Mouse (Mus musculus): ENCODE results near the gene Scn4a. TPM values are rescaled to one million over a fixed set of nuclear protein-coding genes. Genes with fewer than 3 reads are reported as not detected.

The Scn4a gene
- total RNA-seq, 2 experiments from 2014 or later = 137 to 145 TPM

DNA sequence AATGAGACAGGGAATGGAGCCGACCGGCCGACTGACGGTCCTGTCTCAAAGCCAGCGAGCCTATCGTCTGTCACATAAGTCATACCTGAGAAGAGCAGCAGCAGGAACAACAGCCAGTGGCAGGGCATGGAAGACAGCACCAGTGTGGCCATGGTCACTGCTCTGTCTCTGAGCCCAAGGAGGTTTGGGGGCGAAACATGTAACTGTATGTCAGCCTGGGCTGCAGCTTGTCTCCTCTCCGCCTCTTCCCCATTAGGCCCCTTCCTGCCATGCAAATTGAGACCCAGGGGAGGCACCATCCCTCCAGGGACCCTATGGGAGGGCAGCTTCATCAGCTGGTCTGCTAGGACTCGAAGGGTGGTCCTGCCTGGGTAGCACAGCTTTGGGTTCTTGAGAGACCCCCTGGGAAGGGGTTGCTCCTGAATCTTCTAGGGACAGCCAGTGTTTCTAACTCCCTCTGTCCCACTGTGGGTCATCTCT lies 38.7 kb downstream of the Scn4a start, which contains the start of gene Cd79b:
TSS of gene Cd79b (minus strand) at position 430 of the 480 bp plus-strand sequence.
- no peak for DNase-seq

DNA sequence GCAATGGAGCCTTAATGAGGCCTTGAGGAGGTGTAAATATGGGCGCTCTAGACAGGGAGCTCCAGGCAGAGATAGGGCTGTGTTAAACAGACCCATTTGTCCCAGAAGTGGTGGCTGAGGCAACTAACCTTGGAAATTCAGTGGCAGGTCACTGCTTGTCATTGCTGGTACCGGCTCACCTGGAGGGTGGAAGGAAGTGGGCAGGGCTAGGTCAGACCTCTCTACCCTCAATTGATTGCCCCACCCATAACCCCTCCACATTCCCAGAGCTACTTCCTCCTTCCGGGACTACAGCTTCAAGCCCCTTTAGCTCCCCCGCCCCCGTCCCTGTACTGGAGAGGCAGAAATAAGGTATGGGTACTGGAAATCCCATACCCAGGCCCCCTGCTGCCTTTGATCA lies 39.6 kb downstream of the Scn4a start:
- no peak for DNase-seq

DNA sequence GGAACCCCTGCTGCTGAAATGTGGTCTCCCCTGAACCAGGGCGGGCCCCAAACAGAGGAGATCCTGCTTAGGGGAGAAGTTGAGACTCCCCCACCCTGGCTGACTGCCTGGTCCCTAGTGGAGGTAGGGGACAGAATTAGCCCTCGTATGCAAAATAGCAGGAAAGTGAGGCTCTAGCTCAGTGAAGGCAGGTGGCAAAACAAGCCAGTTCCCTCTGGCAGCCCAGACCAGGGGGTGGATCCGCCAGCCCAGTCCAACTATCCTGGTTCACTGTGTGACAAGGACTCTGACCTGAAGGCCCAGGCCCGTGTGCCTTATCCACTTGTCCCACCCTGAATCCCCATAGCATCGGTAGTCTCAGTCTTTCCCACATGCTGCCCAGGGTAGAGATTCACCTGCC lies 43.0 kb downstream of the Scn4a start:
- no peak for DNase-seq

DNA sequence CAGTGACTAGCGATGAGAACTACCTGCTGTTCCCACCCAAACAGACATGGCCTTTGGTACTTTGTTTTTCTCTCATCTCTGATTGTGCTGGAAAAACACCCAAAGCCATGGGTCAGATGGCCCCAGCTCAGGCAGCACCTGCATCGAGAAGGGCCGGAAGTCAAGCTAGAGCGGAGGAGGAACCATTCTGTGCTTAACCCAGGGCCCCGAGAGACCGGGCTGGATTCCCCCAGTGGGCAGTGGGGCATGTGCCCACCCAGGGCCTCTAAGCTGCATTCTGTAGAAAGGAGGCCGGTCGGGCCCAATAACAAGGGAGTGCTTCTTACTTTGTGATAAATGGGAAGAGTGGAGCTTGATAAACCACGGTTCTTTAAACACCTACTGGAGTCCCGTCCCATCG lies 44.9 kb downstream of the Scn4a start:
- DNase-seq = no peak

DNA sequence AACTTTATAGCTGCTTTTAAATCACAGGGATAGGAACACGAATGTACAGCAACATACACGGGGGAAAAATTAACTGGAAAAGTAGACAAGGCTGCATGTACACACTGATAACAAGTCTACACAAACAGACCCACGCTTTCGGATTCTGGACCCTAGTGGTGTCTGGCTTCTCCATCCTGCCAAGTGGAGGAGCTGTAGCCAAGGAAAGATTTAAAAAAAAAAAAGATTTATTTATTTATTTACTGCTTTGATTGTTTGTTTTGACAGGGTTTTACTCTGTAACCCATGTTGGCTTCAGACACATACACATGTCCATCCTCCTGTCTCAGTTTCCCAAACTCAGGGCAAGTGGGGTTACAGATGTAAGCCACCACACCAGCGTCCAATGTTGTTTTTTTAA lies 45.7 kb downstream of the Scn4a start:
- DNase-seq = no peak

DNA sequence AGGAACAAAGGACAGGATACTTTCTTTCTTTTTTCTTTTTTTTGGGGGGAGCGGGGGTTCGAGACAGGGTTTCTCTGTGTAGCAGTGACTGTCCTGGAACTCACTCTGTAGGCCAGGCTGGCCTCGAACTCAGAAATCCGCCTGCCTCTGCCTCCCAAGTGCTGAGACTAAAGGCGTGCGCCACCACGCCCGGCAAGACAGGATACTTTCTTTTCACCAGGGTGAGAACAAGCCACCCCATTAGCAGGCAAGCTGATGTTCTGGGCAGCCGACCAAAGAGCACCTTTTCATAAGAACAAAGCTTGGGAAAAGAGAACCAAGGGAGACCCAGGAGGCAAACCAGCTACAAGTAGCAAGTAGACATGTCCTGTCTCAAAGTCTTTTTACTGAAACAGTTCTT lies 46.3 kb downstream of the Scn4a start:
- DNase-seq = no peak

DNA sequence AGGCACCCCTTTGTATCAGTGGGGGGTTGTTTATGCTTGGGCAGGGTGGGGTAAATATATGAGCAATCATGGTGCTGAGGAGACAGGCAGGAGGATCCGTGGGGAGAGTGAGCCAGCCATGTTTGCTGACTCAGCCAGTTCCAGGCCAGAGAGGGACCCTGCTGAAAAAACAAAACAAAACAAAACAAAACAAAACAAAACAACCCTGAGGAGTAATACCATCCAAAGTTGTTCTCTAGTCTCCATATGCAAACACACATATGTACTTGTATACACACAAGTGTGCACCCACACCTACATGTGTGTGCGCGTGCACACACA lies 47.1 kb downstream of the Scn4a start:
- no peak for DNase-seq

DNA sequence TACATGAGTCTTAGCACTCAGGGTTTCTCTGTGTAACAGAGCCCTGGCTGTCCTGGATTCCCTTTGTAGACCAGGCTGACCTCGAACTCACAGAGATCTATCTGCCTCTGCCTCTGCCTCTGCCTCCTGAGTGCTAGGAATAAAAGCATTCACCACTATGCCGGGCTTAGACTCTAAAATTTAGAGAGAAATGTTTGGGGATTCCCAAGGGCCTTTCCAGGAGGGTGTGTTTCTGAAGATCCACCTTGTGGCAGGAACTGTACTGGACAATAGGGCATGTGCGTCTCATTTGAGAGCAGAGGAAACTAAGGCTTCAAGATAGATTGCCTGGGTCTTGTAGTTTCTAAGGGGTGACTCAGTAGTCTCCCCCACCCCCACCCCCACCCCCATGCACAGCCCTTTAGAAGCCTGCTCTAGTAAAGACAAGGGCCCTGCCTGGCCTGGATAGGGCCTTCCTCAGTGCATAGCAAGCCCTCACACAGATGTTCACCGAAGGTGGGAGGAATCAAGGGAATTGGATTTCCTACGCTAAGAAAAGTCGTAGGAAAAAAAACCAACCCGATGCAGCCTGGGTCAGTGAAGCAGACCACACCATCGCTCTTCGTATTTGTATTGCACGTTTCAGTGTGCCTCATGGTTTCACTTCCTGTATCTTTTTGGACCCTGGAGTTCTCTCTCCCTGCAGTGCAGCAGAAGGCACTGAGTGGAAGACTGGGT lies 47.6 kb downstream of the Scn4a start:
- no peak for DNase-seq

DNA sequence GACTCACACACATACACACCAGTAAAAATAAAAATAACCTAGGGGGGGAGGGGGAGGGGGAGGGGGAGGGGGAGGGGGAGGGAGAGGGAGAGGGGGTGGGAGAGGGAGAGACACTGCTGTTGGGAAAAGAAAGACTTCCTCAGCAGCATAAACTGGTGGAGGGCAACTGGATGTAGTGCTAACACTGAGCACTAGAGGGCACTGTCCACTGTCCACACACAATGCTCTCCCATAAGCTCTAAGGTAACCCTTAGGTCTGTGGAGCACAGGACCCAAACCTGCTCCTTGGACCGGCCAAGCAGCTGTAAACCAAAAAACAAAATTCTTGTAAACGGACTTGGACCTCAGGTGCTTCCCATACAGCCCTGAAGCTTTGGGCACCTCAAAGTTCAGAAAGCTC lies 50.5 kb downstream of the Scn4a start:
- peak; percentile 67 for DNase-seq

DNA sequence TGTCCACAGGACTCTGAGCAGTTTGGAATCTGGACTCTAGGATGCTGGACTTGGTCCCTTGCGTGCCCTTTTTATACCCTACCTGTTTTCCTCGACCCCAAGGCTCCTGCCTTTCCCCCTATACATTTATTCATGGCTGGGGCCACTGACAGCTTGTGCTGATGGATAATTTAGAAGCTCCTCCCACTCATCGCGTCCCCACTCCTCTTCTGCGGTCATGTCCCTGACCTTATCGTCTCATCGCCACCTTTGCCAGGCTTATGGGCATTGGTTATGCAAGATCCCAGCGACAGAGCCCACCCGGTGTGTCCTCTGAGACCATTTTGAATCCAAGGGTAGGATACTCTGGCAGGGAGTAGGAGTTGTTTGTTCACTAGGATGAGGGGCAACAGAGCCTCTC lies 51.3 kb downstream of the Scn4a start, which contains the start of gene Gh:
TSS of gene Gh (minus strand) at position 101 of the 400 bp plus-strand sequence.
- DNase-seq = no peak

DNA sequence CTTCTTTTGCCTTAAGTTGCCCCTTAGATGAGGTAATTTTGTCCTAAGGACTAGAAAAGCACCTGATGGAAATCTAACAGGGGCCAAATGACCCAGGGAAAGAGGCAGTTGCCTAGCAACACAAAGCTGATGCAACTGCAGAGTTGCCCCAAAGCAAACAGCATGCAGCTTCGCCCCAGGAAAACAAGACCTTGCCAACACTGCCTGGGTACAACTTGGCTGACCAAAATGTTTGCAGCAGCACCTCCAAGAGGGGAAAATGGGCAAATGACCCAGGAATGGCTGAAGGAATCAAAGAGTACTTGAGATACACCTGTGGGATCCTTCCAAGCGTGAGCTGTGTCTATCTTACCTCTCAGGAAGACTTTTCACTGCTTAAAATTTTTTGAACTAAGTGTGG lies 61.2 kb downstream of the Scn4a start:
- DNase-seq = no peak

DNA sequence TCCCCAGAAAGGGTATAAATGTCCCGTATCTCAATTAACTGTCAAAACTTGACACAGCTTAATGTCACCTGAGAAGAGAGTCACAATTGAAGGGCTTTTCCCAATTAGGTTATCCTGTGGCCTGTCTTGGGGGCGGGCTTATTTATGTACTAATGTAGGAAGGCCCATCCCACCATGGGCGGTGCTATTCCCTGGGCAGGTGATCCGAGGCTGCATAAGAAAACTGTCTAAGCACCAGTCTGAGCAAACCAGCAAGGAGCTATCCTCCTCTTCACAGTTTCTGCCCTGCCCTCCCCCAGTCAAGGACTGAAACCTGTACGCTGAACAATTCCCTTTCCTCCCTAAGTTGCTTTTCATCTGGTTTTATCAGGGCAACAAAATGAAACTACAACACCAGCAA lies 62.7 kb downstream of the Scn4a start:
- no peak for DNase-seq

DNA sequence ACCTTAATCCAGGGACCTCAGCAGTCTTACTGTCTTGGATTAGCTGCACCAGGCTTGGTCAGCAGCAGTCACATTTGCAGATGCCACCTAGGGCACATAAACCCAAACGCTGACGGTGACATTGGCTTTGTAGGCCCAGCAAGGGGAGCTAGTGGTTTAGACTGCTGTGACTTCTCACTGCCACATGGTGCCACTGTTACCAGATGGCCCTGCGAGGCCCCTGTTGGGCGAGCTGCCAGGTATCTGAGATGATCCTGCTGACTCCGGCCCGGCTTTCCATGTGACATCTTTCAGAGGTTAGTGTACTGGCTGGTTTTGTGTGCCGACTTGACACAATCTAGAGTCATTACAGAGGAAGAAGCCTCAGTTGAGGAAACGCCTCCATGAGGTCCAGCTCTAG lies 63.7 kb downstream of the Scn4a start:
- peak; percentile 84 for DNase-seq

DNA sequence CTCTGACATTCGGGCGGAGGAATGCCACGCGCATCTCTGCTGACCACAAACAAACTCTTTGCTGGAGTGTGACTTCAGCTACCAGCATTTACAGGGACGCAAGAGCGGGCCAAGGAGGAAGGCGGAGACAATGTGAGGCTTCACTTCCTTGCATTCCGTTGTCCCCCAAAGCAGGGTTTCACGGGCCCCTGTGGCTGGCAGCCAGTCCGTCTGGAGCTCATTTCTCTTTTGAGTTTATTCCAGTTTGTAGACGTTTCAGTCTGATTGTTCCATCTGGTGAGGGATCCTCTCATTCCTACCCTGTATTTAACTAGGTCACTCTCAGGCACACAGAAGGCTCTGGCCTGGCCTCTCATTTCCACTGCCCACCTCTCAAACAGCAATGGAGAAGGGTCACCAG lies 66.1 kb downstream of the Scn4a start:
- DNase-seq = no peak

DNA sequence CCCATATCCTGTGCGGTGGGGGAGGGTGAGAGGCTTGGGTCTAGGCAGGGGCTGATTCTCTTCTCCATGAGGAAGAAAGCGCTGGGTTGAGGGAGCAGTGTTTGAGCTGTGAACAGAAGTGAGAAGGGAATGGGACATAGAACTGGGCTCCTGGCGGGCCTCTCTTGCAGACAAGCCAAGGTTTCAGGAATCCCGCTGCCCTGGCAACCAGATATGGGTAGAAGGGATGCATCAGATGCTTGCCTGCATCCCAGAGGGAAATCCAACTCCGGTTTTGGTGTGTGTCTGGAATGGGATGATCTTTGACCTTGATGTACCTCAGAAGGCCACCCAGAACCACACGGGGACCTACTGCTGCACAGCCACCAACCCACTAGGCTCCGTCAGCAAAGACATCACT lies 66.9 kb downstream of the Scn4a start:
- no peak for DNase-seq

DNA sequence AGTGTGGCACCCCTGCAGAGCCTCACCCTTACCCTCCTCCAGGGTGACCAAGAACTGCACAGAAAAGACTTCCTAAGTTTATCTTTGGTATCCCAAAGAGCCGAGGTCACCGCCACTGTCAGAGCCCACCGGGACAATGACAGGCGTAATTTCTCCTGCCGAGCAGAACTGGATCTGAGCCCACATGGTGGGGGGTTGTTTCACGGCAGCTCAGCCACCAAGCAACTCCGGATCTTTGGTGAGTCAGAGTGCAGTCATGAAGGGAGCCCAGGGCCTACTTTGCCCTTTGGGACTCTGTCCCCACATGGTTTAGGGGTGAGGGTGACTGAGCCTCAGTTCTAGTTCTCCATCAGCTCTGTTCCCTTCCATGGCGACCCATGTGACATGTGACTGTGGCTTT lies 69.0 kb downstream of the Scn4a start:
- no peak for DNase-seq

DNA sequence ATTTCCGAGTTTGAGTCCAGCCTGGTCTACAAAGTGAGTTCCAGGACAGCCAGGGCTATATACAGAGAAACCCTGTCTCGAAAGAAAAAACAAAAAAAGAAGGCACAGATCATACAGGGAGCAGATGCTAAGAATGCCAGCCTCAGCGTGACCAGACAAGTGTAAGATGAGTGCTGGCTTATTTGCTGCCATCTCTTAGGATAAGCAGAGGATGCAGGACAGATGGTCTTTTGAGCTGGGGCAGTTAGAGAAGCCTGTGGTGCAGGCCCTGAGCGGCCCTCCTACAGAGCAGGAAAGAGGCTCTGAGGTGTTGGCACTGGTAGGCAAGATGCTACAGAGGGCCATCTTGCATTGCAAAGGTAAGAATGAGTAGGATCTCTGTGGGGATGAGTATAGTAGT lies 69.7 kb downstream of the Scn4a start:
- DNase-seq = no peak

DNA sequence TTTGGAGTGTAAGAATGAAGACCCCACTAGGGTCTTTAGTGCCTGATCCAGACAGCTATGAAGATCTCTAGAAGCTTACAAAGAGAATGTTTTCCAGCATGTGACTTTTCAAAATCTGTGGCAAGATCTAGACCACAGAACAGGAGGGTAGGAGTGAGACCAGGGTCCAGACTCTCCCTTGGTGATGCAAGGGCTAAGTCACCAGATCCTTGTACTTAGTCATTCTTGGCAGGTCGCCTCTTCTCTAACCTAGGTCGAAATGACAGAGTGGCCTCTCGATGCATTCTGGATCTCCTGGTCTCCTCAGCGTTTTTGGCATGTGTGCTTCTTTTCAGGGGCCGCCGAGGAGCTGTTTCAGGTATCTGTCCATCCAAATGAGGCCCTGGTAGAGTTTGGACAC lies 70.6 kb downstream of the Scn4a start:
- no peak for DNase-seq

DNA sequence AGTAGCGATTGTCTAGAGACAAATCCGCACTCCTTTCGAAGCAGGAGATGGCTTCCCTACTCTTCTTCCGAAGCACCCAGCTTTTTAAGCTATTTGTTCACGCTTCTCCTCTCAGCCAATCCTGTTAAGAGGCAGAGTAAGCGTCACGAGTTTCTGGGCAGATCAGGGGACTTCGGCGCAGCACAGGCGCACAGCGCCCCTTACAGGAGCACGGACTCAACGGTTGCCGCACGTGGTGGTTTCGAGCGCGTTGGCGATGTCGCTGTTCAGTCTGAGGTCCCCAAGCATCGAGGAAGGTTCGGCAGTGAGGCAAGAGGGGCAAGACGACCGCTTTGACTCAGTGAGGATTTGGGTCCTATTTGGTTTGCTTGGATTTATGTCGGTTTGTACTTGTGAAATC lies 76.6 kb downstream of the Scn4a start, which contains the start of gene Tcam1:
TSS of gene Tcam1 (plus strand) at position 219 of the 400 bp plus-strand sequence.
- DNase-seq = peak; percentile 93

DNA sequence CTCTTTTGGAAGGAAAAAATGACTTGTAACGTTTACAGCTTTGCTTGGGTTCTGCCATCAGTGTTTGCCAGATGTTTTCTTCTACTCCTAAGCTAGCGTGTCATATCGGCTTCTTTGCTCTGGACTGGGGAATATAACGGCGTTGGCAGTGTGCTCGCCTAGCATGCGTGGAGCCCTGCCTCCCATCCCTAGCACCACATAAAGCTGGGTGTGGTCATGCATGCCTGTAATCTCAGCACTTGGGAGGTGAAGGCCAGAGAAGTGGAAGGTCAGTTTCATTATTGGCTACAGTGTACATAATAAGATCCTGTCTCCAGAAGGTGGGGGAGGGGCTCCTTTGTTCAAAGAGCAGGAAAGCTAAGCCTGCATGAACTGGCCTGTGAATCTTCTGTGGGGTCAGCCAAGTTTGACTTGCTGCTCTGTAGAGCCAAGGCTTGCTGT lies 78.1 kb downstream of the Scn4a start:
- peak; percentile 47 for DNase-seq

DNA sequence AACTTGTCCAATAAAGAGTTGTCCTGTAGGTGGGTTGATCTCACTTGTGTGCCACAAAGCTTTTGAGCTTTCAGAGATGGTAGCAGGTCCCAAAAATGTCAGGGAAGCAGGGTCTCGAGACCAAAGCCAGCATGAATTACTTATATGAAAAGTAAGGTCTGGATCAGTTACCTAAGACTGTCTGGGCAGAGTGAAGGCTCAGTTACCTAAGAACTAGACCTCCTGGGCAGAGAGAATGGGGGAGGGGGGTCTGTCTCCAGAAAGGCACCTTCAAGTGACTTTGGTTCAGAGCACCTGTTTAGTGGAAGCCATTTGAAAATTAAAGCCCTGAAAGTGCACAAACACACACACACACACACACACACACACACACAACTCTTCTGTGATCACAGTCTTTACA lies 78.7 kb downstream of the Scn4a start:
- DNase-seq = no peak

DNA sequence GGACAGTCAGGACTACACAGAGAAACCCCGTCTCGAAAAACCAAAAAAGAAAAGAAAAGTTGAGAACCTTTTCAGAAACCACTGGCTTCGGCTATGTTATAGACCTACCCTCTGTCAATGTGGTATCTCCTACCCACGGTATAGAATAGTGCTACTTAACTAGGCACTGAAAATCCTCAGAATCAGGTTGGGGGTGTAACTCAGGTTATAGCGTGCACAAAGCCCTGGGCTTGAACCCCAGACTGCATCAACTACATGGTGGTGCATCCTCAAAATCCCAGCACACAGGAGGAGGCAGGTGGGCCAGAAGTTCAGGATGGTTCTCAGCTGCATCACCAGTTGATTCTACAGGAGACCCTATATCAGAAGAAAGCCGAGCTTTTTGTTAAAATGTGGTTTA lies 79.3 kb downstream of the Scn4a start:
- DNase-seq = no peak

DNA sequence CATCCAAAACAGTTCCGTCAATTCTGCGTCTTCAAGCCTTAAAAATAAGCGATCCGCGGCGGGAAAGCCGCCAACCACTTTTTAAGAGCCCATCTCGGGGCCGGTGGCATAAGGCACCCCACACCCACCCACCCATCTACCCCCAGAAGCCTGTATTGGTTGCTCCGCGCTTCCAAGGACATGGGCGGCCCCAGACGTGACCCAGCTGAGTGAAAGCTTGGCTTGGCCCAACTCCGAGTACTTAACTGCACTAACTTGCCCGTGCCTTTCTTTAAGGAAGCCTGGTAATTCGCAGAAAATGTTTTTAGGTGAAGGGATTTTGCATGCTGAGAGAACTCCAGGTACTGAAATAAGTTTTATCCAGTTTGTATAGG lies 79.8 kb downstream of the Scn4a start:
- DNase-seq = no peak

DNA sequence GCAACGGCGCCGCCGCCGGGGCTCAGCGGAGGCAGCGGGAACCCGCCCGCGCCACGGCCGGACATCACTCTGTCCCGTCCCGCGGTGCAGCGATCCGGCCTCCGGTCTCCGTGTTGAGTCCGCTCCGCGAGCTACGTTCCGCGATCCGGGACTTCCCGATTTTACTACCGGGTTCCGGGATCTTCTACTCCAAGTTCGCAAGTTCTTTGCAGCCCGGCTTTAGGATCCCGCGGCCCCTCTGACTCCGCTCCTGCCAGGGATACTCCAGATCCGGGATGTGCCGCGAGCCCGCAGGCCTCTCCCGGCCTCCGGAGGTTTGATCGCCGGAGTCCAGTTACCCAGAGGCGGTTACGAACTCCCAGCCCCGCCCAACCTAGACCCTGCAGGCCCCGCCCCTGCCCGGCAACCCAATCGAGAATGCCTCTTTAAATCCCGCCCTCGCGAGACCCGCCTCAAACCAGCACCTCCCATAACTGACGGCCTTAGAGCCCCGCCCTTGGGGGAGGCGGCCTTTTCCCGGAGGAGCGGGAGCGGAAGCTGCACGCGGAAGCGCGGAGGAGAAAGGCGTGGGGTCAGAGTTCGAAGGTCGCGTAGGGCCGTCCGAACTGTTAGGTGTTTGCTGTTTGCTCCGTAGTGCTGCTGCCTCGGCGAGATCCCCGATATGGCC lies 80.3 kb downstream of the Scn4a start, which contains the start of gene Smarcd2:
TSS of gene Smarcd2 (minus strand) at position 329 of the 667 bp plus-strand sequence.
- DNase-seq = peak; percentile 97
